Mouse (Mus musculus) ZHBTc4 (cell line): ENCODE measurements at regions not wholly inside any gene's neighbourhood (a gene's known extent, or its start where the extent isn't known, plus 50 kb on each side); places are given as distances from the start of the nearest gene placed in this dataset.

Experiments
- DNase-seq: peaks from one replicate; pipeline ENCODE4 v3.0.0-alpha.2; 2011; ENCODE audit warnings: low read depth, low spot score

GRCm38 (mm10) chr15:7574264-7574663 is 176.1 kb upstream of the Egflam start:
- DNase-seq = no peak

GRCm38 (mm10) chr15:7574811-7575210 is 176.6 kb upstream of the Egflam start:
- no peak for DNase-seq

- DNase-seq = no peak
These were observed 180.2 kb upstream of the Egflam start for GRCm38 (mm10) chr15:7578439-7578838.

- DNase-seq = no peak
These were observed 189.0 kb upstream of the Egflam start for GRCm38 (mm10) chr15:7587210-7587609.

- DNase-seq = no peak
These were observed 193.3 kb upstream of the Egflam start for GRCm38 (mm10) chr15:7591486-7591885.

GRCm38 (mm10) chr15:7597335-7597734 is 199.1 kb upstream of the Egflam start:
- DNase-seq = no peak

GRCm38 (mm10) chr15:7597805-7598204 is 199.6 kb upstream of the Egflam start:
- DNase-seq = no peak

- no peak for DNase-seq
These were observed 203.3 kb upstream of the Egflam start for GRCm38 (mm10) chr15:7601540-7601939.

GRCm38 (mm10) chr15:7604847-7605246 is 205.8 kb upstream of the Gdnf start:
- no peak for DNase-seq

GRCm38 (mm10) chr15:7617954-7618353 is 192.7 kb upstream of the Gdnf start:
- DNase-seq = no peak

- DNase-seq = no peak
These were observed 187.6 kb upstream of the Gdnf start for GRCm38 (mm10) chr15:7623026-7623425.

- DNase-seq = no peak
These were observed 185.8 kb upstream of the Gdnf start for GRCm38 (mm10) chr15:7624689-7625472.

- no peak for DNase-seq
These were observed 180.8 kb upstream of the Gdnf start for GRCm38 (mm10) chr15:7629826-7630225.

GRCm38 (mm10) chr15:7635234-7635633 is 175.4 kb upstream of the Gdnf start:
- no peak for DNase-seq

GRCm38 (mm10) chr15:7639444-7639843 is 171.2 kb upstream of the Gdnf start:
- no peak for DNase-seq

GRCm38 (mm10) chr15:7642075-7642474 is 168.6 kb upstream of the Gdnf start:
- DNase-seq = no peak

- no peak for DNase-seq
These were observed 159.9 kb upstream of the Gdnf start for GRCm38 (mm10) chr15:7650705-7651104.

- no peak for DNase-seq
These were observed 146.8 kb upstream of the Gdnf start for GRCm38 (mm10) chr15:7663888-7664287.

GRCm38 (mm10) chr15:7669631-7670030 is 141.0 kb upstream of the Gdnf start:
- no peak for DNase-seq

- no peak for DNase-seq
These were observed 133.7 kb upstream of the Gdnf start for GRCm38 (mm10) chr15:7676970-7677369.

- no peak for DNase-seq
These were observed 131.9 kb upstream of the Gdnf start for GRCm38 (mm10) chr15:7678711-7679110.

- DNase-seq = no peak
These were observed 129.6 kb upstream of the Gdnf start for GRCm38 (mm10) chr15:7681011-7681410.

GRCm38 (mm10) chr15:7683235-7683974 is 127.2 kb upstream of the Gdnf start:
- no peak for DNase-seq
